Mouse (Mus musculus): ENCODE results near the gene Reln.
A peak's percentile ranks its signal among the peaks of the same experiment; 100 is the strongest.

The Reln gene

GRCm38 (mm10) chr5:22106811-22107485 is 237.6 kb downstream of the Reln start:
- no peak for DNase-seq

- no peak for DNase-seq
Measured at GRCm38 (mm10) chr5:22094984-22095383, 249.5 kb downstream of the Reln start.

GRCm38 (mm10) chr5:22094043-22094442 is 250.5 kb downstream of the Reln start:
- no peak for DNase-seq

GRCm38 (mm10) chr5:22093157-22093865 is 251.2 kb downstream of the Reln start:
- no peak for DNase-seq

- no peak for DNase-seq
Measured at GRCm38 (mm10) chr5:22080468-22080986, 264.0 kb downstream of the Reln start.

GRCm38 (mm10) chr5:22074971-22075370 is 269.5 kb downstream of the Reln start:
- no peak for DNase-seq

GRCm38 (mm10) chr5:22072591-22072990 is 271.9 kb downstream of the Reln start:
- DNase-seq: no peak

- no peak for DNase-seq
Measured at GRCm38 (mm10) chr5:22059251-22059650, 285.3 kb downstream of the Reln start.

GRCm38 (mm10) chr5:22041825-22042224 is 302.7 kb downstream of the Reln start:
- DNase-seq: no peak

- DNase-seq: no peak
Measured at GRCm38 (mm10) chr5:22039375-22040149, 304.9 kb downstream of the Reln start.

GRCm38 (mm10) chr5:22035201-22035600 is 309.3 kb downstream of the Reln start:
- DNase-seq: no peak

GRCm38 (mm10) chr5:22033039-22033438 is 311.5 kb downstream of the Reln start:
- DNase-seq: no peak

- DNase-seq: no peak
Measured at GRCm38 (mm10) chr5:22031653-22032052, 312.8 kb downstream of the Reln start.

- DNase-seq: no peak
Measured at GRCm38 (mm10) chr5:22028379-22028778, 316.1 kb downstream of the Reln start.

- no peak for DNase-seq
Measured at GRCm38 (mm10) chr5:22027240-22027875, 317.1 kb downstream of the Reln start.

GRCm38 (mm10) chr5:22025746-22026145 is 318.8 kb downstream of the Reln start:
- peak; percentile 5 for DNase-seq

- DNase-seq: no peak
Measured at GRCm38 (mm10) chr5:22024108-22024507, 320.4 kb downstream of the Reln start.

GRCm38 (mm10) chr5:22017896-22018295 is 326.6 kb downstream of the Reln start:
- no peak for DNase-seq

- DNase-seq: no peak
Measured at GRCm38 (mm10) chr5:22014459-22014858, 330.0 kb downstream of the Reln start.

- DNase-seq: no peak
Measured at GRCm38 (mm10) chr5:22009142-22009541, 335.4 kb downstream of the Reln start.

- DNase-seq: no peak
Measured at GRCm38 (mm10) chr5:22007304-22008059, 337.0 kb downstream of the Reln start.

GRCm38 (mm10) chr5:22003858-22004257 is 340.6 kb downstream of the Reln start:
- DNase-seq: no peak

All from right cerebral cortex, postnatal 4 days (tissue).